Mouse (Mus musculus): ENCODE results near the gene Them7.
A peak's percentile ranks its signal among the peaks of the same experiment; 100 is the strongest.

Them7 gene

DNA sequence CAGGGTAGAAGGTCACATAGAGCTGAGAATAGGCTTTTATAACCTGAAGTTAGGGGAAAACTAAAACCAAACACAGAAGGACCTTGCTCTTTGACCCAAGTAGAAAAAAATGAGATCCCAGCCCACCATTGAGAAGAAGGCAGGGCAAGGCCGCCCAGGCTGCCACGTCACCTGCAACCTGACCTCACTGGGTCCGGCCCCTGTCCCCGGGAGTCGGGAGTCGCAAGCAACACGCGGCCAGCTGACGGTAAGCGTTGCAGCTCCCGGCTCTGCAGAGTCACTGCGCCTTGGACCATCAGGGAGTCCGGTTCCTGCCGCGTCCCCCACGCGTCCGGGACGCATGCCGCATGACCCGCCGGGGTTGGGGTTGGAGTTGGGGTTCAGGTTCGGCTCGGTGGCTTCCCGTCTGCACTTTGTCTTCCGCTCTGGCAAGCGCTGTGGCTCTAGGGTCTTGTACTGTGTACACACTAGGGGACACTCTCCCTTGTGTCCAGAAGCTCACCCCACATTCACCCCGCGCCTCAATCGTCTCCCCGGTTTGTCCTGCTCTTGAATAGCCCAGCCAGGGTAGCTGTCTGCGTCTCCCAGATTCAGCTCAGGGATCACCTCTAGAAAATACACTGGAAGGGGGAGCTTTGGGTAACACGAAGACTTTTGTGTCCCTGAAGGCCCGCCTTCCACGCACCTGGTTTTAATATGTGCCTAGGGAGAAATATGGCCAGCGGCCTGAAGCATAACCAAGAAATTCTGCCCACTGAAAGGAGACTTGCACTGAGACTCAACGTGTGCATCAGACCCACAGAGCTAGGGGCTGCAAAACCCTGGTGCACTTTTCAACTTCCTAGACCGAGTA is at the start of gene Them7:
Gene Them7, plus strand, starts transcription at position 187 of the 853 bp plus-strand sequence.
- no peak for DNase-seq (ENCODE audit: low spot score)

DNA sequence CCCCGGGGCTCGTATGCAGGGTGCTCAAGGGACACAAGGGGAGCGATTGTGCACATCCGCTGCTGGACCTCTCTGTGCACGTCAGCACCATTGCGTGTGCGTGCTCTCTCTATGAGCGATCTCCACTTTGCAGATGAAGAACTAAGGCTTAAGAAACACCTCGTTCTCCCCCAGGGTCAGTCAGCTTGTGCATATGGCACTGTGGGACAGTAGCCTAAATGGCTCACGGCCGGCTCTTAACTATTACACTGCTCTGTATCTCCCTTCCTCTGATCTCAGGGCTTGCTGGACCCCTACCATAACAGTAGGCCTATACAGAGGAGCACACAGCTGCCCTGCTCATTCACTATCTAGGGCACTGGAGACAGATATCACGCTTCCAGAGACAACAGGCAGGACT is 45.2 kb upstream of the Them7 start:
- DNase-seq (ENCODE audit: low spot score) = no peak

DNA sequence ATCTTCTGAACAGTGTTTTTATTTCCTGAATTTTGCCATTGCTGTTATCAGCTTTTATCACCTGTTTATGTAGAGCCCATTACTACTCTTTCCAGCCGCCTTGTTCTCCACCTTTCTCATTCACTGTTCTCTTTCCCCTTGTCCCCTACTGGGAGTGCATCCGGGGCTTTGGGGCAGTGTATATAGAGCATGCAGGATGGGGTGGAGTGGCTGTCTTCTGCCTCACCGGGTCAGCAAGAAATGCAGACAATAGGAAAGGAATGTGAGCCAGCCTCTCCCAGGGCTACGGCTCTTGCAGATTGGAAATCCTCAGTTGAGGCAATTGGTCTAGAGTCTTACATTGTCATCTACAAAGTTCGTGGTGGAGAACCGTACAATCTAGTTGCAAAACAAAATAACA is 41.6 kb upstream of the Them7 start:
- DNase-seq (ENCODE audit: low spot score) = no peak

DNA sequence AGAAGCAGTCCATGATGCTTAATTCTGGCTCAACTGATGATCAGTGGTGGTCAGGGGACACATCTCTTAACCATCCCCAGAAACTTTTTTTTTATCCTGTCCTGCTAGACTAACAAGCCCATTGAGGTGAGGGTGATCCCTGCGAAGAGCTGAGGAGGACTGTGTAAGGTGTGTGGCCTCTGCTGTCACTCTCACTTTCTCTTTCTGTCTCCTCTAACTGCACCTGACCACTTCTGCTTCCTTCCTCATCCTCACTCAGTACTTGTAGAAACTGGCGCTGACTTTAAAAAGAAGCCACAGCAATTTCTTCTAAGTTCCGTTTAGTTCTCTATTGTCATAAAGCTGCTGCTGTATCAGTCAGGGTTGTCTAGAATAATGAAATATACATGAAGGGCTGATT is 39.0 kb upstream of the Them7 start:
- DNase-seq (ENCODE audit: low spot score) = no peak

DNA sequence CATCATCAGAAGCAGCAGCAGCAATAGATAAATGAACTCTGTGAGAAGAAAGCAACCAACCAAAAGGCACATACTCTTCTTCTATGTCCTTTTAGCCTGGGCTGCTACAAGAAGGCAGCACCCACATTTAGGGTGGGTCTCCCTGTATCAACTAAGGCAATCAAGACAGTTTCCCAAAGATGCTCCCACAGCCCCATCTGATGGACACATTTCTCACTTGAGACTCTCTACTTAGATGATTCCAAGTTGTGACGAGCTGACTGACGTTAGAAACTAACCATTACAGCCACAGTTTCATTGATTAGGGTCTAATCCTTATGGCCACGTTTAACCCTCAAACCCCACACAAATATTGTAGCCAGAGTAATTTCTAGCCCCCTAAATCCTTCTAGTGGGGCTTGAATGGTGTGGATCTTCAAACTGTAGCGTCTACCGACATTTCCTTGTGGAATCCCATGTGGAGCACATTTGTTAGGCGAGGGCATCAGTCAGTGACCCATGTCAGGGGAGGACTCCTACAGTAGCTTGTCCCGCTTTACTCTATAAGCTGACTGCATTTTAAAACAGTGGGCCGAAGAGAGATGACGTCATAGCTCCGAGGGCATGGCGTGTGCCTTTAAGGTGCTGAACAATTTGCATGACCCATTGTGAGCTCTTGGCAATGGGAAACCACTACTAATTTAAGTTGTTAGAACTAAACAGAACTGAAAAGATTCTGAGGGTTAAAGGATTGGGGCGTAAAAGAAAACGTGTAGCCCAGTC is 38.2 kb upstream of the Them7 start:
- no peak for DNase-seq (ENCODE audit: low spot score)

DNA sequence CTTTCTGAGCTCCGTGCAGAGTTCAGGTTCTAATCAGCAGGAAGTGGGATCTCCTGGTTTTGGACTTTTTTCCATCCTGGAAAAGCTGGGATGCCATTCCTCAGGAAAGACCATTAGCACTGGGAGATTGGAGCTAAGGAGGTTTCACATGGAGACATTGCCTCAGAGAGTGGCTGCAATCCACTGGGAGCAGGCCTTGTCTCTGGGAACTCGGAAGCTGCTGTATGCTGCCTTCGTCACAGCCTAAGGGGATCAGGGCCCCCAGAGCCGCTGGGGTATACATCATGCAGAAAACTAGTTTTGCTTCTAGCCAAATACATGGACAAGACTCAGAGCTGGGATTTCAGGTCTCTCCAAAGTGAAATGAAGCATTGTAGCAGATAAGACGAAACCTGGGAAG is 37.5 kb upstream of the Them7 start:
- no peak for DNase-seq (ENCODE audit: low spot score)

DNA sequence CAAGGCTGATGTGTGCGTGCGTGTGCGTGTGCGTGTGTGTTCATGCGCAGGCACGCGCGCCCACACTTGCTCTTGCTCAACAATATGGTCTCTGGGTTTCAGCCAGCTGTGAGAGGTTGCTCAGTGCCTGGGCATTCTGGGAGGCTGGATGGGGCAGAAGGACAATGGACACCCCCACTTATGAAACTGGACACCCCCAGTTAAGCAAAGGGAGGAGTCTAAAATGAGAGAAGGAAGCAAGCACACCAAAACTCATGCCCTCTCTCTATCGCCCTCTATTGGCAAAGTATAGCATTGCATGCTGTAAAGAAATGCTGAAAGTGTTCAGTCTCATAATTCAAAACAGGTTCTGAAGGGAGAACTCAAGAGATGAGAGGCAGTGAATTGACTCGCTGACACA is 35.9 kb upstream of the Them7 start:
- no peak for DNase-seq (ENCODE audit: low spot score)

DNA sequence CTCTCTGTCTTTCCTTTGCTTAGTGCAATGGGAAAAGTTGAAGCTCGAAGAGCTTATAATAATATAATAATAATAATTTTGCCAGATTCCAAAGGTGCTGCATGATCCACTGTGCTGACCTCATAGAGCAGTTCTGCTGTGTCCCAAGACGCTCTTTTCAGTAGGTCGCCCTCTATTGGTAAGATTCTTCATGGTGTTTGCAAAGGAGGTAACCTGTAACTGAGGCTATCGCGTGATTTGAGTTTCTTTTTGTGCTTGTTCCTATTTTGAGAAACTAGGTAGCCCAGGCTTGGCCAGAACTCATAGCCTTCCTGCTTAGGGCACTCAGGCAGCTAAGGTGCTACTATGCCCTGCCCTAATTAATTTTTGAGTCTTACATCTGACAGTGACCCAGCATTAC is 34.8 kb upstream of the Them7 start:
- DNase-seq (ENCODE audit: low spot score) = peak; percentile 15

DNA sequence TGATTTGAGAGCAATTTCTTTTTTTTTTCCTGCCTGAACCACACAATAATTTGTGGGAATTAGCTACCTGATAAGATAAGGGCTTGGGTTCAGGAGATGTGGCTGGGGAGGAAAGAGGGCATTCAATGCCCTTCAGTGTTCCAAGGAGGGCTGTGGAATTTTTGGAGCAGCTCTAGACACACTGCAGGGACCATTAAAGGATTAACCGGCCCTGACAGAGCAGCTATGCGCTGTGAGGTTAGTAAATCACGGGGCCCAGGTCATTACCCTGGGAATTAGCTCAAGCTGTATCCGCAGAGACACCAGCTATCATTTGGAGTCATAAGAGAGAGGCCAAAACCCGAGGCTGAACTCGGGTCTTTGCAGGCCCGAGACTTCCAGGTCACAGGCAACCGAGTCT is 24.0 kb upstream of the Them7 start:
- no peak for DNase-seq (ENCODE audit: low spot score)

DNA sequence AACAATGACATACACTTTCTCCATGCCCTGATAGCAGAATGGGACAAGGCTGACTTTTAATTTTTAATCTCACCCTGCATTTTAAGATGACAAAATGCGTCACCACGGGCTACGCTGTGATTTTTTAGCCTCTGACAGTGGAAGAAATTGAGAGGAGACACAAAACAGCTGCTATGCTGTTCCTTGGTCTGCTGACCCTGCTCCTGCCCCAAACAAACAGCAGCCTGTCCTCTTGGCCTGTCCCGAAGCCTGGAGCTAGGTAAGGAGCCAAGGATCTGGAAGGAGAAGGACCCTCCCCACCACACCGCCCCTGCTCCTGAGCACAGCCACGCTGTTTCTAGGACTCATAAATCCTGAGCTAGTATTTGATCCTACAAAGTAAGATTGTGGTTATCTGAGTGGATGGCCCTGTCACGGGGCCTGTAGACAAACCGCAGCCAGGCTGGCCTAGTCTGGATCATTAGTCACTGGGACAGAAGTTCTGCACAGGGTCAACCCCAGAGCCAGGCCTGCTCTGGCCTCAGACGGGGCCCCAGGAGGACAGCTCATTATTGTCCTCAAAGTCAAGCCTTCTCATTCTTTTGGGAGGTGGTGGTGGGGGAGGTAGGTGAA is 17.5 kb upstream of the Them7 start:
- DNase-seq (ENCODE audit: low spot score) = no peak

DNA sequence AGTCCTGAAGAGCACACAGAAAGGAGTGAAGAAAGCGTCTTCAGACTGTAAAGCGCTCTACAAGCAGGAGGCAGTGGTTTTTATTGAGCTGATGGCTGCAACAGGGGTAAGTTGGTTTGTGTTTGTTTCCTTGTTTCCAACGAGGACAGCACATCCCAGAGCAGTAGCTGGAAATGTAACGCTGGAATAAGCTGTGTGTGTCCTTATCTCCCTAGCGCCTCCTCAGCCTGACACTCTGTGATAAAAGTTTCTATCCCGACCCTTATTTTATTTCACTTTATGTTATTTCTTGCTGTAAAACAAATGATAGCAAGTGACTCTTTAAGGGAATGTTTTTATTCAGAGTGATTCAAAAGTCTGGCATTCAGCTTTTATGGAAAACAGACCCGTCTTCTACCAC is 11.3 kb upstream of the Them7 start:
- DNase-seq (ENCODE audit: low spot score) = no peak

DNA sequence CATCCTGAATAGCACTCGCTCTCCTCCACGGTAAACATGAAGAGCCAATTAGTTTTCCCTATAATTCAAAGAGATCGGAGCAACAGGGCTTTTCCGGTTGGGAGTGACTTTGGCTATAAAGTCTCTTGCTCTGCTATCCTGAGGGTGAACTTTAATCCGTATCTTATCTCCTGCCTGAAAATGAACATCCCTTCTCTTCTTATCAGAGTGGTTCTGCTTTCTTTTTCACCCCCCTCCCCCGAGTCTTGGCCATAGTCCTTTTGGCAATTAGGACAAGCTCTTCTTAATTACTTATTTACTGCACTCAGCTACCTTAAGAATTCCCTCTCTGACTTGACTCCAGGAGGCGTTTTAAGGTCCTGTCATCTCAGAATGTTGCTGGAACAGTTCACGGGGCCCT is 8.2 kb upstream of the Them7 start:
- no peak for DNase-seq (ENCODE audit: low spot score)

DNA sequence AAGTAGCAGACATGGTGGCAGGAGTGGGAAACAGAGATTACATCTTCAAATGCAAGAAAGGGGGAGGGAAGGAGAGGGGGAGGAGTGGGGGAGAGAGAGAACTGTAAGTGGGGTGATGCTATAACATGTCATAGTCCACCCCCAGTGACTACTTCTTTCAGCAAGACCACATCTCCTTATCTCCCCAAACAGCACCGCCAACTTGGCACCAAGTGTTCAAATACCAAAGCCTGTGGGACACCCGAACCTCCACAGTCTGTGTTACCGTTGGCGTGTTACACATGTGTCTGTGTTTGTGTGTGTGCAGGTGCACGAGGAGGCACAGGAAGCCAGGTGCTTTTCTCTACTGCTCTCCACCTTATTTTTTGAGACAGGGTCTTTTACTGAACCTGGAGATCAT is 4.9 kb upstream of the Them7 start:
- DNase-seq (ENCODE audit: low spot score) = no peak

DNA sequence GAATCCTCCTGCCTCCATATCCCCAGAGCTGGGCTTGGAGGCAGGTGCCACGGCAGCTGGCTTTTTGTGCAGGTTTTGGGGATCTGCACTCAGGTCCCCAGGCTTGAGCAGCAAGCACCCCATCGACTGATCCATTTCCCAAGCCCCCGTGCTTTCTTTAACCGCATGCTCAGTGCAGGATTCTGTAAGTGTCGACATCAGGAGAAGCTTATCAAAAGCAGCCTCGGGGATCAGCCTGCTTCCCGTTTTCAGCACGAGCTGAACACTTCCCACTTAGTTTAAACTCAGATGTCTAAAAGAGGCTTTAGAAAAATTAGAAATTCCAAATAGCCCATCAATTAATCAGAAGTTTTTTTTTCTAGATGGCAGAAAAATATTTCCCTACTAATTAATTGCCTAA is 4.5 kb upstream of the Them7 start:
- no peak for DNase-seq (ENCODE audit: low spot score)

DNA sequence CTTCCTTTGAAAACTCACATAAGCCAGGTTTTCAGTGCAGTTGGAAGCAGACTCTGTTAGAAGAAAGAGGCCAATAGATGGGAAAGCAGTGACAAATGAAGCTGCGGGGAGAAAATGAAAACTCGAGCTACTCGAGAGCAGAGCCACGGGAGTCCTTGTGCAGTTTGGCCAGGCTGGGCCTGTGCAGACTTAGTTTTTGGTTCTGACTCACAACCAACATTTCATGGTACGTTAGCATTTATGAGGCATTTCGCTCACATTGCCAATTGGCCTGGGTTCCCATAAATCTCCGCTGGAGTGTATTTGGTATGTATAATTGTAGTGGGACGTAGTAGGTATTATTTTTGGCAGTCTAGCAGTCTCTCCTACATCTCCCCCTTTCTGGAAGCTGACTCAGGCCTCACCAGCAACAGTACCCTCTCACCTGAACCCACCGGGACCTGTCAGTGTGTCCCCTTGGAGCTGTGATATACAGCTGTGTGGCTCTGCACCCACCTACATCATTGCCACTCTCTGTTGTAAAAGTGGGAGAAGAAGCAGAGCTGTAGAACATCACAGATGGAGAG is 3.3 kb upstream of the Them7 start:
- DNase-seq (ENCODE audit: low spot score) = no peak

DNA sequence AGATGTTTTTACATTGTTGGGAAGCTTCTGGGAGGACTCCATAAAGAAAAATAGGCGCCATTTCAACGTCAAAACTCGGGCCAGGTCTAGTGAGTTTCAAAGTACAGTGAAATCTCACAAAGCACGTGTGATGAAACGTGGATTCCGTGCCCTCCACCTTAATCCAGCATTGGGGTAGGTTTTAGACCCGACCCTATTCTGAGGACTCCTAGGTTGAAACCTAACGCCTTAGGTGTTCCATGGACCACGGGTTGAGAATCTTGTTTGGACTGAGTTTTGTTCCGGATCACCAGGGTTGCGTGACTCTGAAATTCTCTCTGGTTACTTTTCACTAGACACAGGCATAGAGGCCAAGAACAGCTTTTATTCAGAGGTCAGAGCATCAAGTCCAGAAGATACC is 514 bp upstream of the Them7 start:
- no peak for DNase-seq (ENCODE audit: low spot score)

DNA sequence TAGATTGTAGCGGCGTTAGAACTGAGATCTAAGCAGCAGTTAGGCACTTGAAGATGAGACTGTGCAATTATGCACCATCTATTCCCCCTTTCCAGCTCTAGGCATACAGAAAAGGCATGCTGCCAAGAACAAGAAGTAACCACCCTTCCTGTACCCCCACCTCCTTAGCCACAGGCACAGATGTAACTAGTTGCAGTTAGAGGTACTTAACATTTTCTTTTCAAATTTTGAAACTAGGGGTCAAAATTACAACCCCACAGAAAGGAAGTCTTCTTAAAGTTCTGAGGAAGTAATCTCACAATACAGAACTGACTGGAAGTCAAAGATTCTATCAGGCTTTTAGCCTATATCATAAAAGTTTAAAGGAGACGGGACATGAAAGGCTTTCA is 861 bp downstream of the Them7 start:
- no peak for DNase-seq (ENCODE audit: low spot score)

DNA sequence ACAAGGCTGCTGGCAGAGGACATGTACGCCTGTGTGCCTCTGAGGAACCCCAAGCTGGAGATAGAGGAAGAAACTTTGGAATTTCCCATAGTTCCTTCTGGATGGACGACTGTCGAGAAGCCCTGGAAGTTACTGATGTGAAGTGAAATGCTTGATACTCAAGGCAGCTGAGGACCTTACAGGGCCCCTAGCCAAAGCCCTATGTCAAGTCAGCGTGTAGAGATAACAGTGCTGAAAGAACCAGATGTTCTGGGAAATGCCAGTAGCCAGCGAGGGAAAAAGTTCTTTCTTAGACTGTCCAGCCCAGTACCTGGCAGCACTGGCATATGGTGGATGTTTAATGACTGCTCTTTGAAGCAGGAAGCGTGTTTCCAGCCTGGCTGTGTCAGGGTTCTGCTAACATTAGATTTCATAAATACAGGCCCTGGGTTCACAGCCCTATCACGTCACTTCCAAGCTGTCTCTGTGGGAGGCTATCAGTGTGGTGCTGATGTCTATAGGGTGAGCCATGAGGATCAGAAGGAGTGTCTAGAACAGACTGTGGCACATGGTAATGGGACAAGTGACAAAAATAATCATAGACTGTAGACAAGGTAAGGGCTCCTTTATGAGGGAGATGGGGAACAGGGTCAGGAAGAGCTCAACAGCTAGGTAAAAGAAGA is 2.3 kb downstream of the Them7 start:
- no peak for DNase-seq (ENCODE audit: low spot score)

DNA sequence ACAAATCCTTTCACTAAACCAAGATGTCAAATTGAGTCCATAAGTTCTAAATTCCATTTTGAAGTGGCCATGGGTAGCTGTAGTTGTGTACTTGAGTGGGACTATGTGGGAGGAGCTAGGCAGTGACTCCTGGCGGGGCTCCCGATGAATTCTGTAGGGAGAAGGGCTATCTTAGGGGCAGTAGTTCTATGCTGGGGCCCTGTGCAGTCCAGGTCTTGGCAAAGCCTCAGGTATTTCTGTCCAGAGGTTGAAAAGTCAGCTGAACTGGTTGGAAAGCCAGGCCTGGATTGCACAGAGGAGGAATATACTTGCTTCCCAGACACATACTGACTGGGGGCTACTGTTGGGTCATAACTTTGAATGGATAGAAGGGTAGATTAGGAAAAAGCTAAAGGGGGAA is 4.3 kb downstream of the Them7 start:
- no peak for DNase-seq (ENCODE audit: low spot score)

DNA sequence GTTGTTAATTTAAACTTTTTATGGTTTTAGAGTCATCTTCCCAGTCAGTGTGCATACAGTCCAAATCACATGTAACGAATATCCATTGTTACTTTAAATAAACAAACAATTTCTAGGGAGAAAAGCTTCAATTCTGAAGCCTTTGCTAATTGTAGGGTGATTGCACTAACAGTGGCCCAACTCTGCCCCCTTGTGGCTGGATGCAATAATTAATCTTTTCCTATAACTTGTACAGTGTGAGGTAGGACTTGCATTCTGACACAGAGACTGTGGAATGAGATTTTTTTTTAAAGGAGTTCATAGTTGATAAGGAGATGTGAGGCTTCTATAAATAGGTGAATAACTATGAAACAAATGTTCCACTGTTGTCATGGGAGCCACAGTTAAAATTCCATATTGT is 6.2 kb downstream of the Them7 start:
- peak; percentile 43 for DNase-seq (ENCODE audit: low spot score)

DNA sequence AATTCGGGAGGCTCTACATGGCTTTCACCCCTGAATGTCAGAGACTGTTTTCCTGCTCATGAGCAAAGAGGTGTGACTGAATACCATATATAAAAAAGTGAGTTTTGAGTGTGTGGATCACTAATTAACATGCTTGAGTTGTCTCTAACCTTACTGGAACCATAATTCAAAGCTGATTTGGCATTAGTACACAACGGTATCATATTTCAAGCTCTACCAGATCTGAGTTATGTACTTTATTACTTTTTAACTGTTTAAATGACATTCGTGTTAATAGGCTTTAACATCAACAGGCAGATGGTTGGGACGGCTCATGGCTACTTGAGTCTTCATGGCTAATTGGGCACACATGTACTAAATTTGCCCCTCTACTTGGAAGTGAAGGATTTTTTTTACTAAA is 8.3 kb downstream of the Them7 start:
- DNase-seq (ENCODE audit: low spot score) = no peak

DNA sequence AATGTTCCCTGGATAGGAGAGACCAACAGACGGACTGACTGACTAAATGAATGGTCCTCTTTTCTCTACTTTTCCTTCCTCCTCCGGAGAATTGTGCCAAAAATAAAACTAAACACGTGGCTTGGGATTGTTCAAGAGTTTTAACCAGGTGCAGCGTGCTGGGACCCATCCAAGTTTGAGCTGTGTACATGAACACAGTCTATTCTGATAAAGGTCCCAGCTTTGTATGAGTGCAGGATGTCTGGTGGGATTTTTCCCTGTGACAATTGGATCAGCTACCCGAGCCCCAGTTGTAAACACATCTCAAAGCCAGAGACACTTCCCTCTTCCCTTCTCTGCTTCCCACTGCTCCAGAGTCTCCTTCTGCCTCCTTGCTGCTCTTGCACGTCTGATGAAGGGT is 10.2 kb downstream of the Them7 start:
- no peak for DNase-seq (ENCODE audit: low spot score)

Measured in lung, postnatal 25 days (tissue).